Mouse (Mus musculus) megakaryocyte-erythroid progenitor cell, adult 5-6 weeks (primary cell): ENCODE measurements around the gene Gm2888. TPM values are rescaled to one million over a fixed set of nuclear protein-coding genes. Genes with fewer than 3 reads are reported as not detected.
"Not testable (repeated sequence)": the region's sequence is repeated elsewhere in the genome, so short reads cannot be mapped to it uniquely, and the experiment has no call there.

Experiments used
- ATAC-seq: replicated peaks from 2 replicates; pipeline ENCODE4 v1.8.0; 2016; ENCODE audit warnings: mild to moderate bottlenecking, inconsistent platforms; ENCODE audit not compliant: severe bottlenecking, poor library complexity, low FRiP score, low TSS enrichment
- total RNA-seq, 2 experiments: library from RNA; stranded (forward) in 1 of 2; stranded (reverse) in 1 of 2; fragments of 200-1000, 215-1000 nt in 1 of 2; fragments of >200 nt in 1 of 2; fragmentation: Nextera tagmentation in 1 of 2; gene quantifications; 2 replicates each; pipeline ENCODE4 v1.2.3; 2014 to 2017

Gm2888 gene
- total RNA-seq (2014; fragmentation: Nextera tagmentation) (not detected in 2 replicates), total RNA-seq (2017) (not detected in 2 replicates)

DNA sequence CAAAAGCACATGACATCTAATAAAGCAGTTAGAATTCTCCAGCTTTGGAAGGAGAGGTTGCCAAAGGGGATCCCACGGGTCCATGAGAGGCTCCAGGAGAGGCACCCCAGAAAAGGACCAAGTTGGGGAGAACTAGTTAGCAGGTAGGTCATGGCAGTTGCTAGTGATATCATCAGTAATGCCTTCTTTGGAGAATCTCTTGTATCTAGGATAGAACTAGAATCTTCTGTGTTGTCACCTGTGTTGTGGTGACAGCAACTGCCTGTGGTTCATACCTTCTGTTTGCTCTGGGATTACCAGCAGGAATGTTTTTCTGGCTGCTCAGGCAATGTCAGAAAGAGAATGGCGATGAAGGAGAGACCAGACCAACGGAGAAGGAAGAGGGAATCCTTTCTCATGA is at the start of gene Gm2888:
TSS of gene Gm2888 (plus strand) at position 301 of the 400 bp plus-strand sequence.
- ATAC-seq, result not testable (repeated sequence)

DNA sequence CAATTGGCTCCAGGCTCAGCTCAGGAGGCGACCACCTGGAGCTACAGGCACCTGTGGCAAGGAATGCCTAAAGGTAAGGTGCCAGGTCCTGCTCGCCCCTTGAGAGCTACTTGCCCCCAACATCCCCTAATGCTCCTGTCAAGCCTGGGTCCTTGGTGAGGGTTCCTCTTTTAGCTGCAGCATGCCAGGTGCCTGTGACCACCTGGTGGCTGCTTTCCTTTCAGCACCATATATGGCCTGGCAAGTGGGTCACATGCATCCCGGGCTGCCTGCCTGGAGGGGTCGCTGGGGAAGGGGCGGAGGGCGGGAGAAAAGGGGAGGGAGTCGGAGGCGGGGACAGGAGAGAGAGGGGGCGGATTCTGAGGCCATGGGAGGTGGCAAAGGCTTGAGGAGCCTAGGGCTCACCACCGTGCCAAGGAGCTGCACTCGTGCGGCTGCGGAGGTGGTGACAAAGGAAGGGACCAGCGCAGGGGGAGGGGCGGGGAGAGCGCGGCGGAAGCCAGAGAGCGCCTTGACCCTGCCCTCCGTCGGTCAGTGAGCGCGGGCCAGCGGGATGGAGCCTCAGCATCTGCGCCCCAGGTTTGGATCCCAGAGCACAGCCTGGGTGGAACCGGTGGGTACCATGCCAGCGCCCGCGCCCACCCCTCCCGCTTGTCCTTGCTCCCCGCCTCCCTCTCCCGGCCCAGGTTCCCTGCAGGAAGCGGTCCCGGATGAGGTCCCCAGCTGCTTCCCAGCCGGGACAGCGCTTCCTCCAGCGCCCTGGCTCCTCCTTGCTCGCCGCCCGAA is 19.1 kb downstream of the Gm2888 start, which contains the start of gene Gm2897:
TSS of gene Gm2897 (plus strand) at position 559 of the 786 bp plus-strand sequence.
- not testable (repeated sequence) for ATAC-seq

DNA sequence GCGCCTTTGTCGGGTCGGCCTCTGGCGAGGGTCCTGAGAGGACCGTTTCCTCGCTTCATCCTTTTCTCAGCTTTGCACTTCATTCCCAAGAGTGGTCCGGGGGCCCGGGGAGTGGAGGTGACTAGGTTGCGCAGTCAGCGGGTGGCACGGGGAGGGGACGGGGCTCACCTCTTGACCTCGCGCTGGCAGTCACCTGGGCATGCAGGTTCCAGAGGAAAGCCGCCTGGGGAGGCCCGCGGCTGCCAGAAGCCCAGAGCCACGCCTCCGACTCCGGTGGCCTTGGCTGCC is 19.7 kb downstream of the Gm2888 start:
- ATAC-seq, result not testable (repeated sequence)

DNA sequence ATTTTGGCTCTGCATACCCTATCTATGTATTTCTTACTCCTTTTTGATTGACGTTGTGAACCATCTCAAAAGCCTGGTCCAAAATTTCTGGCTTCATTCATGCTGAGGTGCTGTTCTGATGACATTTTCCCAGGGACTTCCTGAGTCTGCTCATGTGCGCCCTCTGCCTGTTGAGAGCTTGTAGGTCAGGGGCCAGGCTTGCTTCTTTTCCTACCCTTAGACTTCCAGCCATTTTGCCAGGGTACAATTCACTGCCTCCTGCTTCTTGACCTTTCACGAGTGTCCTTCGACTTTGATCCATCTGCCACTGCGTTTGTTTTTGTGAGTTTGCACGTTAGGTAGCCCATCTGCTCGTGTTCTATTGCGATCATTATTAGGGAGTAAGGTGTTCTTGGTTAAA is 20.3 kb downstream of the Gm2888 start:
- not testable (repeated sequence) for ATAC-seq

Other genes with a start within 250 kb of the Gm2888 start
- gene Gm2897, start 19.3 kb downstream of the Gm2888 start, total RNA-seq (2014; fragmentation: Nextera tagmentation), result not detected in 2 replicates
- not detected in 2 replicates for gene Gm2897, start 19.3 kb downstream of the Gm2888 start, total RNA-seq (2017)
- gene Gm10340, start 104.0 kb downstream of the Gm2888 start, total RNA-seq (2014; fragmentation: Nextera tagmentation), result not detected in 2 replicates
- not detected in 2 replicates for gene Gm10340, start 104.0 kb downstream of the Gm2888 start, total RNA-seq (2017)
- gene Gm5795, start 158.3 kb downstream of the Gm2888 start, total RNA-seq (2014; fragmentation: Nextera tagmentation), result not detected in 2 replicates
- gene Gm5795, start 158.3 kb downstream of the Gm2888 start, total RNA-seq (2017), result not detected in 2 replicates
- gene D830030K20Rik, start 178.5 kb downstream of the Gm2888 start, total RNA-seq (2014; fragmentation: Nextera tagmentation), result 2.6 TPM in 1 of 2 replicates, not detected in the other
- gene D830030K20Rik, start 178.5 kb downstream of the Gm2888 start, total RNA-seq (2017), result not detected in 2 replicates